Mouse (Mus musculus) lung, postnatal 0 days (tissue): ENCODE measurements around the gene Stox1.

Experiments
- CTCF ChIP-seq: IDR thresholded peaks from 2 replicates; pipeline ENCODE4 v1.5.1; 2016; ENCODE audit warnings: antibody characterized with exemption, mild to moderate bottlenecking
- EP300 ChIP-seq: IDR thresholded peaks from 2 replicates; pipeline ENCODE4 v1.6.1; 2016; ENCODE audit warnings: antibody characterized with exemption, mild to moderate bottlenecking, control low read depth

DNA sequence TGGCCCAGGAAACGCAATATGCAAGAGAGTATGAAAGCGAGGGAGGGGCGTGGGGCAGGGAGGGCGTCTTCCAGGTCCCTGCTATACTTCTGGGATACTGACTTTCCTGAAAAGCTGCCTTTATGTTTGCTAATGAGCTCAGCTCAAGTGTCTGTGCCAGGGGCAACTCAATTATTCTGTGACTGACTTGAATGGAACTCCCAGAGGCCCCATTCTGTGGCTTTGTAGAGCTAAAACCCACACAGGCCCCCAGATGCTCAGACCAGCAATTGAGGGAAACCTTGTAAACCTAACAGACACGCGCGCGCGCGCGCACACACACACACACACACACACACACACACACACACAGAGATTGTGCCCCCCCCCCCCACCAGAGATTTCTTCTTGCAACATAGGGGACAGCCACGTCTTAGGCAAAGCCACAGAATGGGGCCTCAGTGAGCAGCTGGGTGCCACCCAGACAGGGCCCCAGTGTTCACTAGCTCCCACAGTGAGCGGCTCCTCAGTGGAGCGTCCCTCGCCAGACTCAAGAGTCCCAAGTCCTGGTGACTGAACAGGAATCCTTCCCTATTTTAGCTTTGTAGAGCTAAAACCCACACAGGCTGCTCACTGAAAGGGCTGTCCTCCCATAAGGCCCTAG is 38.8 kb downstream of the Stox1 start:
- TF ChIP-seq CTCF (no peak), EP300 (no peak)
